Mouse (Mus musculus): ENCODE results near the gene Ap3b1. TPM values are rescaled to one million over a fixed set of nuclear protein-coding genes. Genes with fewer than 3 reads are reported as not detected.

Gene Ap3b1
- polyA plus RNA-seq, 1 experiment from 2014 or later = 40.9 TPM

DNA sequence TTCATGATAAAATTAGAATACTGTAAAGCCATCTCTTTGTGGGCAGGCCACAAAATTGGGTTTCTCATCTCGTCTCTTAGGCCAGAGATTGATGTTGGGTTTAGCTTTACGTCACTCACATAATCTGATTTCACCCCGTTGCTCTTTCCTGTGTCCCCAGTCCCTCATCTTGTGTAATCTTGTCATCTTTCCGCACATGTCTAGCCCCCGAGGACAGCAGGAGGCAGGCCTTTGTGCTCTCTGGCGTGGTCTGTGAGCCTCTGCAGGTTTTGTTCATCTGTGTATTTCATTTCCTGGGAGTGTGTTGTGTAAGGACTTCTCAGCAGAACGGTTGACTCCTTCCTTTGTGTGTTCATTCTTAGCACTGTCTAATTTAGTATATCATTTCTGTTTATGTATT is 90.8 kb downstream of the Ap3b1 start:
- Histone ChIP-seq H3K4me1 (replicated peaks; ENCODE audit: control insufficient read depth, insufficient read depth, low read length) (no peaks in the 10 kb centered on the region), H3K9me3 (ENCODE audit: control insufficient read depth, low read length) (no peaks in the 10 kb centered on the region), H3K4me3 (ENCODE audit: low read depth, low read length) (no peak overlapping the region), H3K9ac (ENCODE audit: low read depth, low read length) (no peak overlapping the region), H3K27me3 (ENCODE audit: control insufficient read depth, insufficient read depth, low read length) (no peaks in the 10 kb centered on the region), H3K27ac (ENCODE audit: low read depth, low read length) (no peak overlapping the region), H3K4me2 (replicated peaks; ENCODE audit: low read depth, low read length) (no peak overlapping the region), H3K36me3 (ENCODE audit: control insufficient read depth, insufficient read depth, low read length) (no peaks in the 10 kb centered on the region; the same call in 1 of the 2 replicates)
- 69% methylated on average over 7 of the region's 7 CpGs for WGBS
- ATAC-seq (ENCODE audit: low FRiP score) = no peak
- no peak for DNase-seq (ENCODE audit: low spot score)

DNA sequence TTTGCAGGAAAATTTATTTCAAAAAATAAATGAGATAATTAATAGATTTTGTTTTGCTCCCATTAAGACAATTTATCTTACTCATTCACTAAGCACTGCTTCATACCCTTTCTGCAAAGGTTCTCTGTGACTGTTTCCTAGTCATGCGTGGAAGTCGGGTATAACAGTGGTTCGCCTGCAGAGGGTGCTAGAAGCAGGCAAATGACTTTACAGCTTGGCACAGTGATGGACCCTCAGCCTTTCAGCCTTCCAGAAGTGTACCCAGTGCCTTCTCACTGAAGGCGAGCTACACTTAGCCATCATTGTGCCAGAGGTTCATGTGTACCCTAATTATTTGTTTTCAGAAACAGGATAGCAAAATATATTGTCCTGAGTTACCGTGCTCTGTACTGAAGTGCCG is 92.5 kb downstream of the Ap3b1 start:
- Histone ChIP-seq H3K4me3 (ENCODE audit: low read depth, low read length) (no peak overlapping the region), H3K9me3 (ENCODE audit: control insufficient read depth, low read length) (no peaks in the 10 kb centered on the region), H3K4me2 (replicated peaks; ENCODE audit: low read depth, low read length) (no peak overlapping the region), H3K27me3 (ENCODE audit: control insufficient read depth, insufficient read depth, low read length) (no peaks in the 10 kb centered on the region), H3K36me3 (ENCODE audit: control insufficient read depth, insufficient read depth, low read length) (no peaks in the 10 kb centered on the region; the same call in 1 of the 2 replicates), H3K4me1 (replicated peaks; ENCODE audit: control insufficient read depth, insufficient read depth, low read length) (no peaks in the 10 kb centered on the region), H3K27ac (ENCODE audit: low read depth, low read length) (no peak overlapping the region), H3K9ac (ENCODE audit: low read depth, low read length) (no peak overlapping the region)
- DNase-seq (ENCODE audit: low spot score) (peak; percentile 69), ATAC-seq (ENCODE audit: low FRiP score) (0 out of 2 replicates have a peak, but pooled peaks have one; percentile 51)
- WGBS = 51% methylated on average over 6 of the region's 6 CpGs

DNA sequence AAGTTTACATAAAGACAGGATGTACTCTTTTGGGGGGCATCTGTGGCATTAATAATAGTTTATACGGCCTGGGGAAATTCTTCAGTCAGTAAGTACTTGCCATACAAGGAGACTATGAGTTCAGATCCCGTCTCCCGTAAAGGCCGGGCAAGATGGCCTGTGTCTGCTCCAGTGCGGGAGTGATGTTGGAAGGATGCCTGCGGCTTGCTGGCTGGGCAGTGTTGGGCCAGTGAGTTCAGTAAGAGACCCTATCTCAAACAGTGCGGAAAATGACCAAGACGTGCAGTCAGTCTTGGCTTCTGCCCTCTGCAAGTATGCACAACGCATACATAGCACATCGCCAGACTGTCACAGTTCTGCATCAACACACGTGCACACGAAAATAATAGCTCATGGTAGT is 95.4 kb downstream of the Ap3b1 start:
- Histone ChIP-seq H3K9ac (ENCODE audit: low read depth, low read length) (no peak overlapping the region), H3K27ac (ENCODE audit: low read depth, low read length) (no peak overlapping the region), H3K27me3 (ENCODE audit: control insufficient read depth, insufficient read depth, low read length) (no peaks in the 10 kb centered on the region), H3K4me1 (replicated peaks; ENCODE audit: control insufficient read depth, insufficient read depth, low read length) (no peaks in the 10 kb centered on the region), H3K4me2 (replicated peaks; ENCODE audit: low read depth, low read length) (no peak overlapping the region), H3K4me3 (ENCODE audit: low read depth, low read length) (no peak overlapping the region), H3K9me3 (ENCODE audit: control insufficient read depth, low read length) (no peaks in the 10 kb centered on the region), H3K36me3 (ENCODE audit: control insufficient read depth, insufficient read depth, low read length) (no peaks in the 10 kb centered on the region)
- DNase-seq (ENCODE audit: low spot score) (no peak), ATAC-seq (ENCODE audit: low FRiP score) (no peak)
- WGBS = 89% methylated on average over 12 of the region's 12 CpGs

GRCm38 (mm10) chr13:94459143-94459542 is 100.4 kb downstream of the Ap3b1 start:
- 86% methylated on average over 4 of the region's 4 CpGs for WGBS
- no peak overlapping the region for H3K4me2 ChIP-seq (replicated peaks; ENCODE audit: low read depth, low read length)
- H3K4me3 ChIP-seq (ENCODE audit: low read depth, low read length) = no peak overlapping the region
- H3K36me3 ChIP-seq (ENCODE audit: control insufficient read depth, insufficient read depth, low read length) = no peaks in the 10 kb centered on the region
- no peaks in the 10 kb centered on the region for H3K4me1 ChIP-seq (replicated peaks; ENCODE audit: control insufficient read depth, insufficient read depth, low read length)
- ATAC-seq (ENCODE audit: low FRiP score) (no peak), DNase-seq (ENCODE audit: low spot score) (no peak)
- H3K9ac ChIP-seq (ENCODE audit: low read depth, low read length) = no peak overlapping the region
- H3K27ac ChIP-seq (ENCODE audit: low read depth, low read length) = no peak overlapping the region
- H3K9me3 ChIP-seq (ENCODE audit: control insufficient read depth, low read length) = no peaks in the 10 kb centered on the region
- no peaks in the 10 kb centered on the region for H3K27me3 ChIP-seq (ENCODE audit: control insufficient read depth, insufficient read depth, low read length)

DNA sequence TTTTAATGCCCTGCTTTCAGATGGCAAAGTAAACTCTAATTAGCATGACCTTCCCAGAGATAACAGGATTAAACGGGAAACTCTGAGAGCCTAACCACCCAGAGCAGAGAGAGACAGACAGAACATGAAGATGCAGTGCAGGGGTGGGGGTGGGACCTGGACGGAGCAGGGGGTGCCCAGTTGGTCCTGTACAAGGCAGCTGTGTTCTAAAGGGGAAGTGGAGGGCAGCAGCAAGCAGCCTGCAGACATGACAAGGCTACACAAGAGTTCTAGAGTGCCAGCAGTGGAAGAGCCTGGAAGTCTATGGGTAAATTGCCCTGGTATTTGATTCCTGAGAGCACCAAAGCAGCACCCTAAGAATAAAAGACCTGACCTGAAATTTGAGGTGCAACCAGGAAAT is 105.5 kb downstream of the Ap3b1 start:
- DNase-seq (ENCODE audit: low spot score) (no peak), ATAC-seq (ENCODE audit: low FRiP score) (no peak)
- H3K4me1 ChIP-seq (replicated peaks; ENCODE audit: control insufficient read depth, insufficient read depth, low read length) = no peaks in the 10 kb centered on the region
- WGBS = 71% methylated on average over 2 of the region's 2 CpGs
- H3K36me3 ChIP-seq (ENCODE audit: control insufficient read depth, insufficient read depth, low read length) = no peaks in the 10 kb centered on the region
- H3K27me3 ChIP-seq (ENCODE audit: control insufficient read depth, insufficient read depth, low read length) = no peaks in the 10 kb centered on the region
- H3K9me3 ChIP-seq (ENCODE audit: control insufficient read depth, low read length) = no peaks in the 10 kb centered on the region
- no peak overlapping the region for H3K9ac ChIP-seq (ENCODE audit: low read depth, low read length)
- H3K4me2 ChIP-seq (replicated peaks; ENCODE audit: low read depth, low read length) = no peak overlapping the region
- H3K4me3 ChIP-seq (ENCODE audit: low read depth, low read length) = no peak overlapping the region
- H3K27ac ChIP-seq (ENCODE audit: low read depth, low read length) = no peak overlapping the region

GRCm38 (mm10) chr13:94468551-94468950 is 109.8 kb downstream of the Ap3b1 start:
- H3K9me3 ChIP-seq (ENCODE audit: control insufficient read depth, low read length) = no peaks in the 10 kb centered on the region
- no peaks in the 10 kb centered on the region for H3K27me3 ChIP-seq (ENCODE audit: control insufficient read depth, insufficient read depth, low read length)
- no peak overlapping the region for H3K4me3 ChIP-seq (ENCODE audit: low read depth, low read length)
- no peak overlapping the region for H3K27ac ChIP-seq (ENCODE audit: low read depth, low read length)
- no peaks in the 10 kb centered on the region for H3K4me1 ChIP-seq (replicated peaks; ENCODE audit: control insufficient read depth, insufficient read depth, low read length)
- H3K4me2 ChIP-seq (replicated peaks; ENCODE audit: low read depth, low read length) = no peak overlapping the region
- no peak for ATAC-seq (ENCODE audit: low FRiP score)
- H3K36me3 ChIP-seq (ENCODE audit: control insufficient read depth, insufficient read depth, low read length) = no peaks in the 10 kb centered on the region
- H3K9ac ChIP-seq (ENCODE audit: low read depth, low read length) = no peak overlapping the region
- 96% methylated on average over 1 of the region's 1 CpGs for WGBS
- DNase-seq (ENCODE audit: low spot score) = no peak

- ATAC-seq (ENCODE audit: low FRiP score) (no peak), DNase-seq (ENCODE audit: low spot score) (no peak)
- H3K9me3 ChIP-seq (ENCODE audit: control insufficient read depth, low read length) = no peaks in the 10 kb centered on the region
- H3K36me3 ChIP-seq (ENCODE audit: control insufficient read depth, insufficient read depth, low read length) = no peaks in the 10 kb centered on the region
- WGBS = 89% methylated on average over 11 of the region's 11 CpGs
- no peak overlapping the region for H3K4me2 ChIP-seq (replicated peaks; ENCODE audit: low read depth, low read length)
- no peak overlapping the region for H3K27ac ChIP-seq (ENCODE audit: low read depth, low read length)
- no peaks in the 10 kb centered on the region for H3K4me1 ChIP-seq (replicated peaks; ENCODE audit: control insufficient read depth, insufficient read depth, low read length)
- no peak overlapping the region for H3K9ac ChIP-seq (ENCODE audit: low read depth, low read length)
- no peak overlapping the region for H3K4me3 ChIP-seq (ENCODE audit: low read depth, low read length)
- H3K27me3 ChIP-seq (ENCODE audit: control insufficient read depth, insufficient read depth, low read length) = no peaks in the 10 kb centered on the region
Observed at GRCm38 (mm10) chr13:94471009-94471672, 112.4 kb downstream of the Ap3b1 start.

DNA sequence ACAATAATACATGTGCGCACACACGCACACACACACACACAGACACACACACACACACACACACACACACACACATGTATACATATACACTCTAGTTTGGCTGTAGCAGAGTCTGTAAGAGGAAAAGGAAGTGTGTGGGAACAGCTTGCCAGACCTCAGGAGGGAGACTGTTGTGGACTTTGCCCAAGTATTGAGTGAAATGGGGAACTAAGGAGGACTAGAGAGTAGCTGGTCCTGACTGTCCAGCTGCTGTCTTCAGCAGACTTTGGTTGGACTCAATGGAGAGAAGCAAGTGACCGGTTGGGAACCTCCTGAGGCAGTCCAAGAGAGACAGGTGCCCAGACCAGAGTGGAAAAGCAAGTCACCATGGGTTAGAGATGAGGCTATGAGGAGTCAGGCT is 117.4 kb downstream of the Ap3b1 start:
- no peaks in the 10 kb centered on the region for H3K36me3 ChIP-seq (ENCODE audit: control insufficient read depth, insufficient read depth, low read length)
- no peaks in the 10 kb centered on the region for H3K4me1 ChIP-seq (replicated peaks; ENCODE audit: control insufficient read depth, insufficient read depth, low read length)
- no peaks in the 10 kb centered on the region for H3K9me3 ChIP-seq (ENCODE audit: control insufficient read depth, low read length)
- H3K4me2 ChIP-seq (replicated peaks; ENCODE audit: low read depth, low read length) = no peak overlapping the region
- no peak overlapping the region for H3K27ac ChIP-seq (ENCODE audit: low read depth, low read length)
- no peak overlapping the region for H3K4me3 ChIP-seq (ENCODE audit: low read depth, low read length)
- H3K9ac ChIP-seq (ENCODE audit: low read depth, low read length) = no peak overlapping the region
- no peak for ATAC-seq (ENCODE audit: low FRiP score)
- DNase-seq (ENCODE audit: low spot score) = no peak
- WGBS = 92% methylated on average over 3 of the region's 3 CpGs
- no peaks in the 10 kb centered on the region for H3K27me3 ChIP-seq (ENCODE audit: control insufficient read depth, insufficient read depth, low read length)

DNA sequence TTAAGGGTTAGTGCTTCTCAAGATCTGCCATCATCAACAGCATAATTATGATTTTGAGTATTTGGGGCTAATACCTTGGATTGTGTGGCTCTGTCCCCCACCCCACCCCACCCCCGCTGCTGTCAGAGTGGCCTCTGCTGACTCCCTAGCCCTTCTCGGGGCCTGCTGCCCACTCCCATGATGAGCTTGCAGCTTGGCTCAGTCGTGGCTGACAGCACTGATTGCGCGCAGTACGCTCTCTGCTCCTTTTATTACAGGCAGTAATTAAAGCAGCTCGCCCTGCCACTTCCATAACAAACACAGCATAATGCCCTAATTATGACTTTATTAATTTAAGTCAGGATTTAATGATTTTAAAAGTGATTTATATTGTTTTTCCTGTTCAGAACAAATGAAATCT is 121.5 kb downstream of the Ap3b1 start:
- H3K27ac ChIP-seq (ENCODE audit: low read depth, low read length) = no peak overlapping the region
- no peaks in the 10 kb centered on the region for H3K9me3 ChIP-seq (ENCODE audit: control insufficient read depth, low read length)
- H3K36me3 ChIP-seq (ENCODE audit: control insufficient read depth, insufficient read depth, low read length) = peaks cover 8% of the 10 kb centered on the region; the same call in 1 of the 2 replicates
- H3K27me3 ChIP-seq (ENCODE audit: control insufficient read depth, insufficient read depth, low read length) = no peaks in the 10 kb centered on the region
- H3K4me1 ChIP-seq (replicated peaks; ENCODE audit: control insufficient read depth, insufficient read depth, low read length) = no peaks in the 10 kb centered on the region
- DNase-seq (ENCODE audit: low spot score) (no peak), ATAC-seq (ENCODE audit: low FRiP score) (no peak)
- H3K9ac ChIP-seq (ENCODE audit: low read depth, low read length) = no peak overlapping the region
- WGBS = 77% methylated on average over 7 of the region's 7 CpGs
- H3K4me3 ChIP-seq (ENCODE audit: low read depth, low read length) = no peak overlapping the region
- no peak overlapping the region for H3K4me2 ChIP-seq (replicated peaks; ENCODE audit: low read depth, low read length)

Data from hindbrain, embryonic 11.5 days (tissue).